Comparison of ENCODE assay signal across 8 mouse cellular contexts in the genomic region with DNA sequence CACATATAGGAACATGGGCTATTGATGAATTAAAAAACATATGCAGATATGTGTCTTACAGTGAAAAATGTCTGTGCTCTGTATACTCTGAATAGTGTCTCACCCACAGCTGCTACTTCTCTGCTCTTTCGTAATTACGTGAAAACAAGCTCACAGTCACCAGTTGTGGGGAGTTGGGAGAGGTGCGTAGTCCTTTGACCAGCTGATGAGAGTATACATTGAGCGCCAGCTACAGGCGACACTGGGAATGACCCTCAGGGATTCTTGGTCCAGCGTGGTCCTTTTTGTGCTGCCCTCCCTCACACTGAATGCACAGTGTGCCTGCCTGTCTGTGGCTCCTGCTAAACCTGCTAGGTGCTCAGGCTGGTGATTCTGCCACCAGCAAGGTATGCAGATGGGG.
DNase-seq lines count a peak whose midpoint lies in the region; ATAC-seq and TF ChIP-seq lines count a peak whose summit lies in the region.

No protein-coding gene starts in this region.

- POLR2A ChIA-PET in Patski (lab: Charles Lee) = no interaction called here

- H3K27me3 ChIP-seq in Patski = no peaks in the 10 kb centered on the region

- CTCF ChIA-PET in Patski (lab: Charles Lee) = interaction anchor here (0.6 to 1.0 kb wide), 3 partner anchors 37 to 268 kb away, joined by 3 to 4 read pairs (median 3); no protein-coding TSS in a partner anchor

- peak; percentile 36 for DNase-seq in kidney, adult 18-20 months
- DNase-seq in kidney, adult 11 months = no peak
- DNase-seq in A20 (ENCODE audit: low read depth, low spot score) = peak; percentile 13
- peak; percentile 13 for DNase-seq in Patski (ENCODE audit: low read depth, low spot score)
- DNase-seq in embryo, embryonic 11 days = peak; percentile 63
- DNase-seq in kidney, adult 9 months = peak; percentile 35
- peak; percentile 30 for DNase-seq in mesoderm, embryonic 11.5 days (ENCODE audit: low read depth, low spot score)

- peak; percentile 67 for TF ChIP-seq CTCF in Patski (IDR thresholded peaks at IDR 0.05)

- ATAC-seq in Patski = no peak
- ATAC-seq in CD4-positive, CD25-positive, alpha-beta regulatory T cell, adult 4 months = no peak

- in situ Hi-C loops in Patski (cut with MboI; ENCODE audit: low pct_unique_long_range_greater_than_20kb) = no loop called here
